Mouse (Mus musculus): ENCODE measurements around the gene Rpl14.

The Rpl14 gene

GRCm38 (mm10) chr9:120571593-120572385 lies 545 bp downstream of the Rpl14 start:
- no peak for DNase-seq (ENCODE audit: low read depth, low spot score)

GRCm38 (mm10) chr9:120575748-120576661 lies 4.8 kb downstream of the Rpl14 start:
- no peak for DNase-seq (ENCODE audit: low read depth, low spot score)

DNA sequence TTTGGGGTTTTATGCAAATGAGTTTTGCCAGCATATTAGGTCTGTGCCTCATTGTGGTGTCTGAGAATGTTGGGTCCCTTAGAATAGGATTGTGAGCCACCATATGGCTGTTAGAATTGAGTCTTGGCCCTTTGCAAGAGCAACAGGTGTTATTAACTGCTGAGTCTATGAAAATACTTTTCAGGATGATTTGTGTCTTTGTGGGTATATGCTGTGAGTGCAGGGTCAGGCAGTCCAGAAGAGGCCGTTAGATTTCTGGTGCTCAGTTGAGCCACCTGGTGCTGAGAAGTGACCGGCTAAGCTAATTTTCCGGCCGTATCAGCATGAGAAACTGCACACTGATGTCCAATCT lies 5.4 kb downstream of the Rpl14 start:
- DNase-seq (ENCODE audit: low read depth, low spot score) = no peak

DNA sequence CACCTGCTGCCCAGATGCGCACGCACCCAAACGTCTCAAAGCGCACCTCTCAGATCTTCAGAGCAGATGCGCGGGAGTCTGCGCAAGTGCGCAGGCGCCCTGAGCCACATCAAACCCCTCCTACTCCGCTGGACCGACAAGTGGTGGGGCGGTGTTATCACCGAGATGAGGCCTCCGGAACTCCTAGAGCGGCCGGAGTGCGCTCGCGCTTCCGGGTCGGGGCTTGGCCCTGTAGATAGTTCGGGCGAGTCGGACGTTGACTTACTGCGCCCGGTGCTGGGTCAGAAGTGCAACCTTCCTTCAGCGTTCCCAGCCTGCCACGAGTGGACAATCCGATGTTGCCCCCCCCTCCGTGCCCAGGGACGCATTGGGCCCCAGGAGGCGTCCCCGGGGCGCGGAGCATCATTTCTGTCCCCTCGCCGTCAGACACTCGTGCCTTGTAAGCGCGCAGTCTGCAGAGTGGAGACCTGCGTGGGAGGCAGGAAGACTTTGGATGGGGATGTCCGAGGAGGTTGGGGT lies 5.9 kb downstream of the Rpl14 start:
- peak; percentile 90 for DNase-seq (ENCODE audit: low read depth, low spot score)

- DNase-seq (ENCODE audit: low read depth, low spot score) = no peak
Observed at GRCm38 (mm10) chr9:120577706-120578405, 6.6 kb downstream of the Rpl14 start.

GRCm38 (mm10) chr9:120578701-120579100 lies 7.5 kb downstream of the Rpl14 start:
- DNase-seq (ENCODE audit: low read depth, low spot score) = no peak

- no peak for DNase-seq (ENCODE audit: low read depth, low spot score)
Observed at GRCm38 (mm10) chr9:120579808-120580207, 8.6 kb downstream of the Rpl14 start.

GRCm38 (mm10) chr9:120581941-120582618 lies 10.8 kb downstream of the Rpl14 start:
- DNase-seq (ENCODE audit: low read depth, low spot score) = no peak

GRCm38 (mm10) chr9:120582619-120583308 lies 11.5 kb downstream of the Rpl14 start:
- DNase-seq (ENCODE audit: low read depth, low spot score) = peak; percentile 74

- no peak for DNase-seq (ENCODE audit: low read depth, low spot score)
Observed at GRCm38 (mm10) chr9:120583314-120583713, 12.1 kb downstream of the Rpl14 start.

GRCm38 (mm10) chr9:120586546-120586945 lies 15.3 kb downstream of the Rpl14 start:
- DNase-seq (ENCODE audit: low read depth, low spot score) = no peak

GRCm38 (mm10) chr9:120591490-120591889 lies 20.2 kb downstream of the Rpl14 start:
- DNase-seq (ENCODE audit: low read depth, low spot score) = no peak

DNA sequence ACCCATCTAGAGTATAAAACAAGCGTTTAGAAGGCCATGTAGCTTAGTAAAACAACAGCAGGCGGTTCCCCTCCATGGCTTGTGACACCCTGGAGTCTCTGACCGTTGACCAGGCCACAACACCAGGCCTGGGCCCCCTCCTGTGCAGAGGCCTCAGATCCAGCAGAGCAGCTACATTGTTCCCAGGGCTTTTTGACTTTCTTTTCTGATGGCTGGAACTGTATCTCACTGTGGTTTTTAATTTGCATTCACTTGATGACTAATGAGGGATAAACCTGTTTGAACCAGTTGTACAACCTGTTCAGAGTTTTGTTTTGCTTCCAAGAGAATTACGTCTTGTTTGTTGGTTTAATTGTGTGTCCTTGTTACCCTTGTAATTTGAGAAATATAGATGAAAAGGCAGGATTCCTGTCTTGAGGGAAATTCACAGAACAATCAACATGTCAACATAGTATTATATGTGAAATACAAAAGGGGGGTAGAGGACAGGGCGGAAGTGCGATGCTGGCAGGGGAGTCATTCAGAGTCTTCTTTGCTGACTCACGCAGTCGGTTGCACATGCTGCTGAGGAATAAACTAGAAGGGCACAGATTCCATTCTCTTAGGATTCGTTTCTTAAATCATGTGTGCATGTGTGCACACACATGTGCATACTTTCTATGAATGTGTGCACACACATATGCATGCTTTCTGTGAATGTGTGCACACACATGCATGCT lies 22.3 kb downstream of the Rpl14 start:
- DNase-seq (ENCODE audit: low read depth, low spot score) = no peak

DNA sequence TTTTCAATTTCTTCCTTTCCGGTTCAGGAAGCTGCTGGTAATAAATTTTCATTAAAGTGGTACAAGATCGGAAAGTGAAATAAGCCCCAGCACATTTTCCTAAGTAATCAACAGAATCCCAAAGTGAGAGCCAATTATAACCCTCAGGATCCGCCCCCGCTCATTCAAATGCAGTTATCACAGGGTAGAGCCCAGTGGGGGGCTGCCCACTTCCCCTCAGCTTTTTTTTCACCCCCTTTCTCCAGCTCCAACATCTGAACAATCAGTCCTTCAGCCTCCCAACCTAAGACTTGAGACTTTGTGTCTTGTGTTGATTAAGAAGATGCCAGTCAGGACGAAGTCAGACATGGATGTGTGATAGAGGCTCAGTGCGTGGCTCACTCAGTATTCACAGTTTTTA lies 23.6 kb downstream of the Rpl14 start:
- DNase-seq (ENCODE audit: low read depth, low spot score) = no peak

DNA sequence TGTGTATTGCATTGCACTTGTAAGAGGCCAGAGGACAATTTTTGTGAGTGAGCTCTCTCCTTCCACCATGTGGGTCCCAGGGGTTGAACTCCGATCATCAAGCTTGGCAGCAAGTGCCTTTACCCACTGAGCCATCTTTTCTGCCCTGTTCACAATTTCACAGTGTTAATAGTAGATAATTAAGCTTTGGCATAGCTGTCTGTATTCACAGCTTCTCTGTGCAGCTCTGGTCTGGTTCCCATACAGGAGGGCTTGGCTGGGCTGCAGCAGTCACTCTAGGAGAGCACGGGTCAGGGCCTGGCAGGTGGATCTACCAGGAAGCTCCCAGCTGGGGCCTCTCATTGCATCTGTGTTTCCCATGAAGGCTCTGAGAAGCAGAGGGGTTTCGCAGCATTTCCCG lies 24.1 kb downstream of the Rpl14 start:
- DNase-seq (ENCODE audit: low read depth, low spot score) = no peak

DNA sequence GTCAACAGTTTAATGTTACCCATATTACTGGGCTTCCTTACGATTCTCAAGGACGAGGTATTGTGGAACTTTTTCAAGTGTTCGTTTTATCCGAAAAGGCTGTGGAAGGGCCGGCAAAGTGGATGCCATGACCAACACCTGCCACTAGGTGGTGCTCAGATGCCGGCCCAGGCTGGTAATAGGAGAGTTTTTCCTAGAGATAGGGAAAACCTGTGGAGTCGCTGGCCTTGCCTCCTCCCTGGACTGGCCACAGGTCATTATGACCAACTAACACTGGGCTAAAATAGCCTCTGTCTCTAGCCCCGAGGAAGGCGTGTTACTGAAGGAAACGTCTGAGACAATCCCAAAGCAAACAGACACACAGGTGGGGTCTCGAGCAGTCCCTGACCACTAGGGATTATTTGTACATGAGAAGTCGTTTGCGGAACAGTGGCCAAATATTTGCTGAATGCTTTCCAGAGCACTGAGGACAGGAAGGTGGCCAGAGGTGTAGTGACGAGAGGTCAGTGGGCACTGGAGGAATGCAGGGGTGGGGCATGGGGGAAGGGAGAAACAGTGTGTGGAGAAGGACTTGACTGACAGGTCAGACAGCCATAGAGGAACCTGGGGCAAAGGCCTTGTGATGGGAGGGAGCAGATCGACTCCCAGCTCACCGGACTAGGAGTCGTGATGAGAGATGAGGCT lies 30.4 kb downstream of the Rpl14 start:
- DNase-seq (ENCODE audit: low read depth, low spot score) = no peak

- DNase-seq (ENCODE audit: low read depth, low spot score) = no peak
Observed at GRCm38 (mm10) chr9:120602172-120602838, 31.1 kb downstream of the Rpl14 start.

- peak; percentile 68 for DNase-seq (ENCODE audit: low read depth, low spot score)
Observed at GRCm38 (mm10) chr9:120602839-120603511, 31.7 kb downstream of the Rpl14 start.

All from retina, adult 2 months (tissue).